Mouse (Mus musculus): ENCODE results near the gene Mrap2.
"Not testable (repeated sequence)": the region's sequence is repeated elsewhere in the genome, so short reads cannot be mapped to it uniquely, and the experiment has no call there.

Mrap2 gene

DNA sequence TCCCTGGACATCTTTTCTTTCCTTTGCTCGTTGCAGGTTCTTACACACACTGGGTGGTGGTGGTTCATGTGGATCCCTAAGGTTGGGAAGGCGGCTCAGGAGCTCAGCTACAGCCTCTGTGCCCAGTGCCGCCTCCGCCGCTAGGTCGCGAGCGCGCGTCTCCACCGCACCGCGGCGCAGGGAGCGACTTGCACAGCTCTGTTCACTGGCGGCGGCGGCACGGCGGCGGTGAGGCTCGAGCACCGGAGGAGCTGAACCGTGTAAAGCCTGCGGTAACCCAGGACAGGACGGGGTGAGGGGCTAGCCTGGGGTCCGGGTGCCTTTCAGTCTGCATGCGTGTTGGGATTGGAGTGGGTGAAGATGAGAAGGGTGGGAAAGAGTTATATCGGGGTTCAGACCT lies at the start of gene Mrap2:
Gene Mrap2 (plus strand): TSS at position 201 of the 400 bp plus-strand sequence.
- DNase-seq (ENCODE audit: extremely low read depth, low read depth) = no peak

DNA sequence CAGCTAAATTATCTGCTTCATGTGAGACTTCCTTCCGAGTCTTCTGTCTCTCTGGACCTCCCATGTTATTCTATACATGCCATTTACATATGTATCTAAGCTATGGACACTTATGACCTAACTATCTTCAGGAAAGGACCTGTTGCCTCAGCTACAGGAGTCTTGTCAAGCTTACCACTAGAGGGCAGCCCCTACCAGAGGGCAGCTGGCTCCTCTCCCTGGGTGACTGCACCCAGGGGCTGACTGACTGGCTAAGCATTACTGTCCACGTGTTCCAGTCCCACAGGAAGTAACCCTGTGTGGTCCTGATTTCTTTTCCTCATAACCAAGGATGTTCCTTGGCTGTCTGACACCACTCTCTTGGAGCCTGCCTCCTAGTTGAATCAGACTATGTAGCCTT lies 46.1 kb upstream of the Mrap2 start:
- DNase-seq (ENCODE audit: extremely low read depth, low read depth) = peak; percentile 11

DNA sequence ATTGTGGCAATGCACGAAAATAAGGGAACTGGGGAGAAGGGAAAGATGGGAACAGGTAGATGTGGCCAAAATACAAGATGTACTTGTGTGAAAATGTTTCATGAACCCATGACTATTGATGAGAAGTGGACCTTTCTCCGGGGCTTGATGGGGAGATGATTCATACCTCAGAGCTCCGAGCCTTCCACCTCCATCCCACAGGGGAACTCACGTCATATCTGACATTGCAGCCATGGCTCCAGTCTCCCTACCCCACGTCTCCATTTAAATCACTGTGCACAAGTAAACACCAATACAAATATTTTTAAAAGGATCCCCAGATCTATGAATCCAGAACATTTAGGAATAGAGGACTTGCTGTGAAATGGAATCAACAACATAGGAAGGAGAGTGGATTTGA lies 29.1 kb upstream of the Mrap2 start:
- DNase-seq (ENCODE audit: extremely low read depth, low read depth) = no peak

DNA sequence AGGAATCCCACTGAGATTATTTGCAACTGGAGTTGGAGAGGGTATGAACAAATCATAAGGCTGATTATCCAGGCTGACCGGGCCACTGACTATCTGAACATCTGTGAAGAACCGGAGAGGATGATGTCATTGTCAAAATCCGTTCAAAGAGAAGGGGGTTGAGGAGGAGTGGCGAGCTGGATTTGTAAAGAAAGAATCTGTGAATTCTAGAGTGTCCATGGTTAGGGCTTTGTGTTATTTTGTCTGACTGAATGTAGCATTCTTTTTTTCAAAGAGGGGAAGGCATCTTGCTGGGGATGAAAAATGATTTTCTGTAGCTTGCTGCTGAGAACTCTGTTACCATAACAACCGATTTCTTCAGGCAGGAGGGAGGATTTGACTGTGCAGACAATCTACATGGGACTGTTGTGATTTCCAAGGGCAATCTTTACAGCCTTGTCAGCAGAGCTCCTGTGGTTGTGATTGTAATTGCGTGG lies 28.6 kb upstream of the Mrap2 start:
- no peak for DNase-seq (ENCODE audit: extremely low read depth, low read depth)

DNA sequence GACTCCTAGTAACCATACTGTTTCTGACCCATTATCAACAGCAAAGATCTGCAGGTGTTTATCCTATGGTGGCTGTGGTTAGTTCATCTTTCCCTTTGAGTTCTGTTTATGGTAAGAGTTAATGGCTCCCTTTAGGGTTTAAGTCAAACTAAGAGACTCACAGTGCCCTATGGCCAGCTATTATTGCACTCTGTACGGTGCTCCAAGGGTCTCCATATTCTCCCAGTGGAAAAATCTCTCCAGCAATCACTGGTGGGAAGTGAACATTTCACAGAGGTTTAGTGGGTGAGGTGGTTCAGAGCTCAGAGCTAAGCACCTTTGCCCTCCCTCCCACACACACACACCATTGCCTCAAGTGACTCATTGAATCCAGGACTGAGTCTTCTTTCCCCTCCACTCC lies 28.1 kb upstream of the Mrap2 start:
- DNase-seq (ENCODE audit: extremely low read depth, low read depth) = no peak

DNA sequence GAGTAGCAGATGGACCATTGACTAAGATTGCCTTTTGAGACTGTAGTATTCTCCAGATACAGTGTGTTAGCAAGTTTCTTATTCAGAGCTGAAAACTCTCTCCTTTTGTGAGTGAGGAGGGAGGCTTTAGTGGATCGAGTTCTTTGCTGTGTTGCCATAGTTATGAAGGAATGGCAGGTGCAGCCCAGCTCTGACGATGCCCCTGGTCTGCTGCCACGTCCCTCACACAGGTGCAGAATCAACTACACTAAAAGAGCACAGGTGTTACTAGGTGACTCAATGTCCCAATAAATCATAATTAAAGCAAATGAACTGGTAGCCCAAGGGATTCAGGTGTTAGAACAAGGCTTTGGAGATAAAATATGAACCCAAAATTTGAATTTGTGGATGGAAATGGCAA lies 25.1 kb upstream of the Mrap2 start:
- DNase-seq (ENCODE audit: extremely low read depth, low read depth) = no peak

DNA sequence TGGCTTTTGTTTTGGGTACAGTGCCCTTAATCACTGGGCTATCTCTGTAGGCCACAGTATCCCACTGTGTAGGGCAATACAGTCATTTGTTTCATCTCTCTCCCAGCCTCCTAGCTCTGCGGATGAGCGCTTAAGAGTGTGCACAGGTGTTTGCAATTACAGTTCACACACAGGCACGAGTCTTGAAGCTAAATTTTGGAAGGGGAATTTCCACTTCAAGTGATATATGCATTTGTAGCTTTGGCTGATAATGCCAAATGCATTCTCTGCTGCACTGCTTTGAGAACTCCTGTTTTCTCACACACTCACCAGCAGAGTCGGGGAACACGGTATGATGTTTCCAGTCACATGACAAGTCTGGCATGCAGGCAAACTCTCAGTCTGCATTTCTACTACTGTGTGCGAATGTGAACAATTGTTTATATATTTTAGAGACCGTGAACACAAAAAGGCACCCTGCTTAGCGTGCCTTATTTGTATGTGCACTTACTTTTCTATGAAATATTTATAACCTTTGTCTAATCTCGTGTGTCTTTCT lies 22.1 kb upstream of the Mrap2 start:
- no peak for DNase-seq (ENCODE audit: extremely low read depth, low read depth)

DNA sequence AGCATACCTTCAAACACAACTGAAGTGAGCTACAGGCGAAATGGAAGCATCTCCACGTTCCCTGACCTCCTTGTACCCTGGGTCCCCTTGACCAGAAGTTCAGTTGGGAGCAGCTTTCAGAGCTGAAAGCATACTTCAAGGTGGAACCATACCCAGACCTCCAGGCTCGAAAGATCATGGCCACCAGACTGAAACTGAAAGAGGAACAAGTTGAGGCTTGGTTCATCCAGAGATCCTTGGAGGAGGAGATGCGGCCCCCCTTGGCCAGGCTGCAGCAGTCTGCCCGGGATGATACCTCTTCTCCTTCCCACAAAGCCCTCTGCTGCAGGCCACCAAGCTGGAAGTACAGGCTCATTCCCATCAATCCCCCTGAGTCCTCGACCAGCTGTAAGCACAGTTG lies 17.1 kb upstream of the Mrap2 start:
- not testable (repeated sequence) for DNase-seq (ENCODE audit: extremely low read depth, low read depth)

DNA sequence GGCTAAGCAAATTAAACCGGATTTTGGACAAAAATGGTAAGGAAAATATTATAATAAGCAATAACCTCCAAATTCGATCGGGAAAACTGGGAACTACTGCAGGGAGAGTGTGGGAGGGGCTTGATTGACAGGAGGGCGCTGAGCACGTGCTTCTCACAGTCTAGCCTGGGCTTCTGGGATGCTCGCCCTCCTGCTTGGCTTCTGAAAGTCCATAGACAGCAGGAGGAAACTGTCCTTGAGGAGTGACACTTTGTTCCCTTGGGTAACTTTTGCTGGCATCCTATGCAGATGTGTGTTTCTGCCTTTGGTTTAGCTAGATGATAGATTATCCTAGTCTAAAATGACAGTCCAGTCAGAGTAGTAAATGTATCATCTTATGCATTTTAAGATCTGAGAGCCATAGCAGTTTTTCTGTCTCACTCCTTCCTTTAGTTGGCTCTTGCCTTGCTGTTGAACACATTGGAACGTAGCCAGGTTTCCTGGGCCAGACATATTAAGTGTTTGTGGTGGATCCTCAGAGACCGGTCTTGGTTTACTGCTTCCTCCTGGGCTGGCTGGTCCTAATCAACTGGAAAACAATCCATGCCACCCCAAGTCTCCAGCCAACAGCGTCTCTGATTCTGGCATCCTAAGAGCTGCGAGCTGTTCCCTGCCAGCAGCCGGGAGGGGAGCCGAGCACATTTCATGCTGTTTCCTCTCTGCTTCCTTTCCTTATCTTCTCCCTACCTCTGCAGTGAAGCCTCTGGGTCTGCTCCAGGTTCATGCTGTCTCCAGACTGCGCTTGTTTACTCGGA lies 8.1 kb upstream of the Mrap2 start:
- DNase-seq (ENCODE audit: extremely low read depth, low read depth) = no peak

DNA sequence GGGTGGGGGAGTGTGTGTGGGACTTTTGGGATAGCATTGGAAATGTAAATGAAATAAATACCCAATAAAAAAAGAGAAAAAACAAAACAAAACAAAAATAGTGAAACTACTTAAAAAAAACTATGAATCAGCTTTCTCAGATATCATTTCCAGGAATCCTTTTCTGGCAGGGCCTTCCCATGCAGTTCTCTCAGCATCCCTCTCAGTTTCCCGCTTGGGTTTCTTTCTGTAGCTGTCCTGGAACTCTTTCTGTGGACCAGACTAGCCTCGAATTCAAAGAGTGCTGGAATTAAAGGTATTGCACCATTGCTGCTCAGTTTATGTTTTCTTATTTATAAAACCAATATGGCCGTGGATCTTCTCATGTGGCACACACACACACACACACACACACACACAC lies 1.0 kb upstream of the Mrap2 start:
- no peak for DNase-seq (ENCODE audit: extremely low read depth, low read depth)

DNA sequence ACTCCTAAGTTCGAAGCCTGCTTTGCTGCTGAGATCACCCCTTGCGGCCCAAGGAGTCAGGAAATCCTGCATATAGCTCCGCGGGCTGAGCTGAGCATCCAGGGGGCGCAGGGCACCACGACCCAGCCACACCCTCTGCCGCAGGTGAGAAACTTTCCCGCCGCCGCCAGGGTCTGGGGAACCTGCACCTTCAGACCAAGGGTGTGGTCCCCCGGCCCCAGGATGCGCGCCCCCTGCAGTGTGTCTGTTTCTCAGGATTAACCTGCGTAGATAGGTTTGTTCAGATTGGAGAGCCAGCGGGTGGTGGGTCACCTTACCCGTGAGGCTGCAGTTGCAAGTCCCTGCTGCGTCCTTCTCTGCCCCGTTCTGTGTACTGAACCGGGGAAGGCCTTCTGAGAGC lies 426 bp downstream of the Mrap2 start:
- DNase-seq (ENCODE audit: extremely low read depth, low read depth) = no peak

DNA sequence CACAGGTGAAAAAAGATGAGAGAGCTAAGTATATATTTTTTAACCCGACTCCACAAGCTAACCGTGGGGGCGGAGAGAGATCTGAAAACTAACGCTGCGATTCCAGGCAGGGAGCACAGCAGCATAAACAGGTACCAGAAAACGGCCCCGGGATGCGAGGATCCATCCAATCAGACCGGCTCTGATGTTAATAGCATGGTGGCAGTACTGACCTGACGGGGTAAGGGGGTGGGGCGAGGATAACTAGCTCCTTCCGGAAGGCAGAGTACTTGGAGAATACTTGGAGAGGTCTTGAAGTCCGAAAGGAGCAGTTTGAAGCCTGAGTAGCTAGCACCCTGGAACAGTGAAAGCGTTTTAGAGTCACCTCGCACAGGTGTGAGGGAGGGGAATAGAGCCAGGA lies 1.1 kb downstream of the Mrap2 start:
- DNase-seq (ENCODE audit: extremely low read depth, low read depth) = no peak

DNA sequence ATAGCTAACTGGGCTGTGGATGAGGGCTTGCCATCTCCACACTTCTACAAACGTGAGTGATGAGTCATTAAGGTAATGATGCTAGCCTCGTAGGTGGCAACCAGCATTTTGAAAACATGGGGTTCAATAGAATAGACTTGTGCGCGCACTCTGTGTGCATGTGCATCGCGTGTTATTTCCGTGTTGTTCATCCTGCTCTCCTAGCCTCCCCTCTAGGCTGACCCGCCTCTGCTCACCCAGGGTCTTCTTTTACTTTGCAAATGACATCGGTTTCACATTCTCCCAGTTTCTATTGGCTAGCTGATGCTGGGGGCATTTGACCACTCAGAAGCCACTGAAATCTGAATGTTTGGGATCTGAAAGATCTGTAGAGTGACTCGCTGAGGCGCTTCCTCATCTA lies 1.6 kb downstream of the Mrap2 start:
- no peak for DNase-seq (ENCODE audit: extremely low read depth, low read depth)

DNA sequence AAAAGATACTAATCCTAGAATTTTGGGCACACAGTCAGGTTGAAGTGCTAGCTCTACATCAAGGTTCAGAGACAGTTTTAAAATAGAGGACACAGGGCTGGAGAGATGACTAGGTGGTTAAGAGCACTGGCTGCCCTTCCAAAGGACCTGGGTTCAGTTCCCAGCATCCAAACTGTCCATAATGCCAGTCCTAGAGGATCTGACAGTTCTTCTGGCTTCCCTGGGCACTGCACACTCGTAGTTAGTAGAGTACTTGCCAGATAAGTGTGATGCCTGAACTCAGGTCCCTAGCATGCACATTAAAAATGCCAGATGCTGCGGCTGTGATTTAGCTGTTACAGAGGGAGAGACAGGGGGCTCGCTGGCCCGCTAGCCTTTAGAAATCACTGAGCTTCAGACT lies 2.3 kb downstream of the Mrap2 start:
- DNase-seq (ENCODE audit: extremely low read depth, low read depth) = no peak

DNA sequence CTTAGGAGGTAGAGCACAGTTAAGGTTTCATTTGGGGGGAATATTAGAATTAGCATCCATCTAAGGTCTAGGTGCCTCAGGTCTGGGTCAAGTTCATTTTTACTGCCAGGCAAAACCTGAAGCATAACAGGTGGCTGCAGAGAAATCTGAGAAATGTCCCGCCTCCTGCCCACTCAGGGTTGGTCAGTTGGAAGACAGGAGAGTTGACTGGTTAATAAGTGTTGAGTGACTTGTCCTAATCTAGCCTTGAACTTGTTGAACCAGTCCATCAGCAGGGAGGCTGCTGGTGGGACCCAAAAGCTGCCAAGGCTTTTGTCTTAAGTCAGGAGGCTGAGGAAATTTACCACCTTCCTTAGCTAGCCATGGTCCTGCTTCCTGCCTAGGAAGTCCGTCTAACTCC lies 3.8 kb downstream of the Mrap2 start:
- no peak for DNase-seq (ENCODE audit: extremely low read depth, low read depth)

DNA sequence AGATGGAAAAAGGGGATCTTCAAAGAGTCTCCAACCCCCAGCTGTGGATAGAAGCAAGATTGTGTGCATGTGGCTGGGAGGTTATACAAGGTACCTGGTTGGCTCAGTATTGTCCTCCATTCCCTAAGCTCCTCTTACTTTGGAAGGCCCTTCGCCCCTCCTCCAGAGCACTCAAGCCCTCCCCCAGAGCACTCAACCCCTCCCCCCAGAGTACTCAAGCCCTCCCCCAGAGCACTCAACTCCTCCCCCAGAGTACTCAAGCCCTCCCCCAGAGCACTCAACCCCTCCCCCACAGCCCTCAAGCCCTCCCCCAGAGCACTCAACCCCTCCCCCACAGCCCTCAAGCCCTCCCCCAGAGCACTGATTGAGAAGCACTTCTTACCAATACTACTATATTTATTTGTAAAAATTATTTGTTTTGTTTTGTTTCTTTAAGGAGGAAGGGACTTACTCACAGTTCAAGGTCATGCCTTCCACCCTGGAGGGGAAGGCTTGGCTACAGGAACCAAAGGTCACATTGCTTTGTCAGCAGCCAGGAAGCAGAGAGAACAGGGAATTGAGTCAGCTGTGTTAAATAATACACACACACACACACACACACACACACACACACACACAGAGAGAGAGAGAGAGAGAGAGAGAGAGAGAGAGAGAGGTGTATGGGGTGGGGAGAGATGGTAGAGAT lies 8.7 kb downstream of the Mrap2 start:
- no peak for DNase-seq (ENCODE audit: extremely low read depth, low read depth)

DNA sequence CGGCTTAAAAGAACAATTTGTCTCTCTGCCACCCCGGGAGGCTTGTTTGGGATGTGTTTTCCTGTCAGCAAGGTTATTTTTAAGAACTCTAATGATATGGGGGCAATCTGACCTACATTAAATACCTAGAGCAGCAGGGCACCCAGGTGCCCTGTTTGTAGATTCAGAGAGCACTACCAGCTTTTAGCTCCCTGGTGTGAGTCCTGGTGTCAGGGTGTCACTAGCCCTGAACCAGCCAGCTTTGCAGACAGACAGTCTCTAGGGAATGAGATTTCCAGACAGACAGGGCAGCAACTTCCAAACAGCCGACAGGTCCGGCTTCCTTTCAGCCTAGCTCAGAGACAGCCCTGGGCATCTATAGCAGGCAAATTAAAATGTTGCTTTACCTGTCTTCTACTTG lies 18.5 kb downstream of the Mrap2 start:
- no peak for DNase-seq (ENCODE audit: extremely low read depth, low read depth)

DNA sequence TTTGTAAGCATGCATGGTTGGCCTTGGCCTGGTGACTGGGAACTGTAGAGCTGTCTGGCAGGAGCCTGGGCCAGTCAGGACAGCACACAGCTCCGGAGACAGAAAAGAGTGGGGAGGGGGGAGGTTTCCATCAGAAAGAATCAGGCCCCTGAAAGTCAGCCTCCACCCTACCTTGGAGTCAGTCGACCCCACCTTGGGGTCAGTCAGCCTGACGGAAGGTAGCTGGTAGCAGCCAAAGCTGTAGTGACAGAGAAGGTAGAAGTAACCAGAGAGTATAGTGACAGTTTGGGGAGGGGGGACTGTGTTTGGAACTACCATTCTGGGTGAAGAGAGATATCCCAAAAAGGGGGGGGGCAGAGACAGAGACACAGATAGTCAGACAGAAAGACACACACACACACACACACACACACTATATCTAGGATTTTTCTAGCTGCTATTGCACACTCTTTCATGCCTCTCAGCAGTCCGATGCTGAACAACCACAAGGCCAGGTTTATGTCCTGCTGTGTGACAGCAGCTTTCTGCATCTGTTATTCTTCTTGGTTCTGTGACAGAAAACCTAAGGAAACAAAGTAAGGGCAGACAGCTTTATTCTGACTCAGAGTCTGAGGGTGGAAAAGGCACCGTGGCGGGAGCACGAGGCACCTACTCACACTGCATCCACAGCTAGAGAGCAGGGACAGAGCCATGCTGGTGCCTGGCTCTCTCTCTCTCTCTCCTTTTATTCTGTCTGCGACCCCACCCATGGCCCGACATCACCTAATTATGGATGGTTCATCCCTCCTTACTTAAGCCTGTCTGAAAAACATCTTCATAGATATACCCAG lies 23.1 kb downstream of the Mrap2 start:
- DNase-seq (ENCODE audit: extremely low read depth, low read depth) = no peak

DNA sequence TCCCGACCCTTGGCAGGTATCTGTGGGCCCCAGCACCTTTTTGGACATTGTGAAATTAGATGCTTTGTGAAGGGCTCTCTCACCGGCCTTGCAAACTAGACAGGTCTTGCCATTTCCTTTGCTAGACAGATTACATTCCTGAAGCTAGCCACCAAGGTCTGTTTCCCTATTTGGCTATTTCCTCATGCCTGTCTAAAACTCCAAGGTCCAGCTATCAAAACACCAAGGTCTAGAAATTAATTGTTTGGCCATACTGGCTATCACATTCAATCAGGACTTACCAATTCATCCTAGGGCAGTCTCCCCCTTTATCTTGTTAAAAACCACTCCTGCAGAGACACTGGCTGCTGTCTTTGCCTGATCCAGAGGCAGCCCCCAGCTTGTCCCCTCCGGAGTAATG lies 23.9 kb downstream of the Mrap2 start:
- DNase-seq (ENCODE audit: extremely low read depth, low read depth) = no peak

DNA sequence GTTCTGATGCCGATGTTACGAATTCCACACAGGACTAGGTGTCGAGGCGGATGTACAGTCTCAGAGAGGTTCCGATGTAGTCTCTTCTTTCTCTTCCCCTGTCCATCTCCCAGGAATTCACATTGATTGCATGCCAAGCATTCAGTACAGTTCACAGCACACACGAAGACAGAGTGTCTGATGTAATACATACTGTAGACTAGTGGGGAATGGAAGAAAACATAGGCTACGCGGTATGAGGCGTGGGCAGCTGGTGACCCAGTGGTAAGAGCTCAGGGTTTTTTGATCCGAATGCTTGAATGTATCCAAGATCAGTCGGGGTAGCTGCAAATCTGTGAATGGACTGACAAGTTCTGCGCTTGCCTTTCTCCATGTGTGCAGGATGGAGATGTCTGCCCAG lies 25.0 kb downstream of the Mrap2 start:
- no peak for DNase-seq (ENCODE audit: extremely low read depth, low read depth)

DNA sequence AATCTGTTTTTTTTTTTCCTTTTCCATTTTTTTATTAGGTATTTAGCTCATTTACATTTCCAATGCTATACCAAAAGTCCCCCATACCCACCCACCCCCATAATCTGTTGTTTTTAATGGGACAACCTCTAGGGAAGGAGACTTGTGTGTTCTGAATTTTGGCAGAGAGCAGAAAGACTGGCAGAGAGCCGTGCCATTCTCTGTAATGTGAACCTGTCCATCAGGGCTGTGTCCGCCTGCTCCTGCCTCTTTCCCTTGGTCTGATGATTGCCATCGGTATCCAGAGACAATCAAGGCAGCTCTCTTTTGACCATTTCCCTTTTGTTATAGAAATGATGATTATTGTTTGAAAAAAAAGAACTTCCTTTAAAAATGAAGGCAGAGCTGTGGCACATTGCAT lies 26.8 kb downstream of the Mrap2 start:
- DNase-seq (ENCODE audit: extremely low read depth, low read depth) = no peak

DNA sequence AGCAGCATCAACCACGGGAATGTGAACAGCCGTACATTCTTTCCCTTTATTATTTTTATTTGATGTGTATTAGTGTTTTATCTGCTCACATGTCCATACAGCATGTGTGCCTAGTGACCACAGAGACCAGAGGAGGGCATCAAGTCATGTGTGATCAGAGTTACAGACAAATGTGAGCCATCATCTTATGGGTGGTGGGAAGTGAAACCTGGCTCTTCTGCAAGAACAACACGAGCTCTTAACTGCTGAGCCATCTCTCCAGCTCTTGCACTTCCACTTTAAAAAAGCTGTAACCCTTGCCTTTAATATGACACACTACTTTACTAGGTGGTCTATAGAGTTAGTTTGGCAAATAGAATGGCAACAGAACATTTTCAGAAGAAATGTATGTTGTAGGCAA lies 27.4 kb downstream of the Mrap2 start:
- no peak for DNase-seq (ENCODE audit: extremely low read depth, low read depth)

Measured in MEL-GATA-1-ER (cell line).